Mouse (Mus musculus): ENCODE results near the gene Anapc16. TPM values are rescaled to one million over a fixed set of nuclear protein-coding genes. Genes with fewer than 3 reads are reported as not detected.

The Anapc16 gene
- polyA plus RNA-seq, 1 experiment = 96.9 TPM

GRCm38 (mm10) chr10:59949783-59950605 is 52.9 kb downstream of the Anapc16 start:
- DNase-seq (ENCODE audit: low read depth) = no peak

GRCm38 (mm10) chr10:59949255-59949648 is 53.7 kb downstream of the Anapc16 start:
- no peak for DNase-seq (ENCODE audit: low read depth)

GRCm38 (mm10) chr10:59948363-59949254 is 54.3 kb downstream of the Anapc16 start:
- no peak for DNase-seq (ENCODE audit: low read depth)

GRCm38 (mm10) chr10:59947296-59948073 is 55.5 kb downstream of the Anapc16 start:
- peak; percentile 67 for DNase-seq (ENCODE audit: low read depth)

GRCm38 (mm10) chr10:59946362-59946761 is 56.6 kb downstream of the Anapc16 start:
- DNase-seq (ENCODE audit: low read depth) = no peak

GRCm38 (mm10) chr10:59945416-59945815 is 57.5 kb downstream of the Anapc16 start:
- DNase-seq (ENCODE audit: low read depth) = no peak

- DNase-seq (ENCODE audit: low read depth) = no peak
These were observed 59.4 kb downstream of the Anapc16 start for GRCm38 (mm10) chr10:59943421-59943989.

- no peak for DNase-seq (ENCODE audit: low read depth)
These were observed 60.0 kb downstream of the Anapc16 start for GRCm38 (mm10) chr10:59942847-59943420.

- no peak for DNase-seq (ENCODE audit: low read depth)
These were observed 60.6 kb downstream of the Anapc16 start for GRCm38 (mm10) chr10:59942281-59942846.

GRCm38 (mm10) chr10:59939081-59939480 is 63.9 kb downstream of the Anapc16 start:
- DNase-seq (ENCODE audit: low read depth) = no peak

GRCm38 (mm10) chr10:59938662-59939061 is 64.3 kb downstream of the Anapc16 start:
- DNase-seq (ENCODE audit: low read depth) = no peak

Other genes with a start within 250 kb of the Anapc16 start
- gene Dnajb12, start 123.6 kb downstream of the Anapc16 start, polyA plus RNA-seq (2012; rRNA removed) = 50.2 and 73.4 TPM in 2 replicates
- 94.7 and 116 TPM in 2 replicates for gene Ddit4, start 51.3 kb downstream of the Anapc16 start, polyA plus RNA-seq (2012; rRNA removed)
- 31.5 and 36.3 TPM in 2 replicates for gene Ascc1, start 330 bp downstream of the Anapc16 start, polyA plus RNA-seq (2012; rRNA removed)
- gene Spock2, start 103.1 kb upstream of the Anapc16 start, polyA plus RNA-seq (2012; rRNA removed) = 29.0 and 38.6 TPM in 2 replicates
- gene Chst3, start 216.1 kb upstream of the Anapc16 start, polyA plus RNA-seq (2012; rRNA removed) = 1.2 and 1.4 TPM in 2 replicates